Mouse (Mus musculus): ENCODE results near the gene Ifitm2.
"Not testable (repeated sequence)": the region's sequence is repeated elsewhere in the genome, so short reads cannot be mapped to it uniquely, and the experiment has no call there.

Gene Ifitm2

DNA sequence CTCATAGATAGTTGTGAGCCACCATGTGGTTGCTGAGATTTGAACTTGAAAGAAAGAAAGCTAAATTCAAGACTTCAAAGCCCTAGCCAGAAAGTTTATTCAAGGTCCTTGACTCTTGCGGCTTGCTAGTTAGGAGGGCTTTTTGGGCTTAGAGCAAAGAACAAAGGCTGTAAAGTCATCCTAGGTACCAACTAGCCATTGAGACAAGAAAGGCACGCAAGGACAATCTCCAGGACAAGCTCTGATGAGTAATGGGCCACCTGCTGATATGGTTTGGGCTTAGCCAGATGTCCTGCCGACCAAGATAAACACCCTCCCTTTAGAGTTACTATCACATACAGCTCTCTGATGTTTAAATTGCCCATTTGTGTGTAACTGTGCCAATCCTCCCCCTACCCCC is 12.9 kb upstream of the Ifitm2 start:
- not testable (repeated sequence) for ATAC-seq (ENCODE audit: low TSS enrichment)

DNA sequence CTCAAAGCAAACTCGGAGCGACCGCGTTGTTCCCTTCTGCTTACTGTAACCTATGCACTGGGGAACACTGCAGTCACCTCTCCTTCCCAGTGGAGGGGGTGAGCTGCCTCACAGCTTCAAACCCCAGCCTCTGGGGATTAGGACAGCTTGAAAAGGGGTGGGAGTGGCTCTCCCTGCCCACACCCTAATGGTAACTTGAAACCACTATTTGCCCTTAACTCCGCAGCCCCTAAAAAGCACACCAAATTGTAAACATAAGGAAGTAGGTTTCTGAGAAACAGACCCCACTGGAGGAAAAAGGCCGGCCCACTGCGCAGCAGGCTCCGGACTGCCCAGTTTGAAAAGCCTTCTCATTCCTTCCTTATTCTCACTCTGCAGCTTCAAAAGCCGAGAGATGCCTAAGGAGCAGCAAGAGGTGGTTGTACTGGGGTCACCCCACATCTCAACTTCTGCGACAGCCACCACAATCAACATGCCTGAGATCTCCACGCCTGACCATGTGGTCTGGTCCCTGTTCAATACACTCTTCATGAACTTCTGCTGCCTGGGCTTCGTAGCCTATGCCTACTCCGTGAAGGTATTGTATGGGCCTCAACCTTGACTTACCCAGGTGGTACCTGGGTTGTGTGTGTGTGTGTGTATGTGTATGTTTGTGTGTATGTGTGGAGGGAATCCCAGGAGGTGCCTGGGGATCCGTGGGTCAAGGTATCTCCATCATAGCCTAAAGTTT is 12.2 kb upstream of the Ifitm2 start:
- no peak for ATAC-seq (ENCODE audit: low TSS enrichment)

GRCm38 (mm10) chr7:140966921-140967320 is 11.1 kb upstream of the Ifitm2 start, which contains the start of gene Ifitm1:
Ifitm1 (plus strand) TSS chr7:140967221.
- no peak for ATAC-seq (ENCODE audit: low TSS enrichment)

- ATAC-seq (ENCODE audit: low TSS enrichment): no peak
These were observed 6.9 kb upstream of the Ifitm2 start for GRCm38 (mm10) chr7:140962733-140963132.

- no peak for ATAC-seq (ENCODE audit: low TSS enrichment)
These were observed 5.6 kb upstream of the Ifitm2 start for GRCm38 (mm10) chr7:140961416-140961815.

DNA sequence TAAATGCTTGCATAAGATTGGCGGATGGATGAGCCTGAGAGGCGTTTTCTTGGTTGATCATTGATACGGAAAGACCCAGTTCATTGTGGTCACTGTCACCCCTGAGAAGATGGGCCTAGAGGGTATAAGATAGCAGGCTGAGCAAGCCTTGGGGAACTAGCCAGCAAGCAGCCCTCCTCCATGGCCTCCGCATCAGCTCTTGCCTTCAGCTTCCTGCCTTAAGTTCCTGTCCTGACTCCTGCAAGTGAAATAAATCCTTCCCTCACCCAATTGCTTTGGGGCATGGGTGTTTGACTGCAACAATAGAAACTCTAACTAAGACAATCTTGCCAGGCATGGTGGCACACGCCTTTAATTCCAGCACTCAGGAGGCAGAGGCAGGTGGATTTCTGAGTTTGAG is 4.2 kb upstream of the Ifitm2 start:
- no peak for ATAC-seq (ENCODE audit: low TSS enrichment)

GRCm38 (mm10) chr7:140959181-140959901 is 3.6 kb upstream of the Ifitm2 start:
- no peak for ATAC-seq (ENCODE audit: low TSS enrichment)

GRCm38 (mm10) chr7:140956556-140956869 is 726 bp upstream of the Ifitm2 start:
- no peak for ATAC-seq (ENCODE audit: low TSS enrichment)

DNA sequence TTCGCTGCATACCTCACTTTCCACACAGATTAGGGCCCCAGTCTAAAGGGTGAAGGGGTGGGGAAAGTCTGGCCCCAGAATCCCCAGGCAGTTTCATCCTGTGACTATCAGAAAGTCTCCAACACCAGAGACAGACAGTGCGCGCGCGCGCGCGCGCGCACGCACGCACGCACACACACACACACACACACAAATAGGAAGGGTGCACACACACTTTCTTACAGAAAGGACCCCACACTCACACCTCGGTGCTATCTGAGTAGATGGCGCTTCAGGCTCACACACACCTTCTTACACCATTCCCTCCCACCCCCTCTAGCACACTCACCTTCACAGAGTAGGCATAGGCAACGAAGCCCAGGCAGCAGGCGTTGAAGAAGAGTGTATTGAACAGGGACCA is 445 bp downstream of the Ifitm2 start:
- ATAC-seq (ENCODE audit: low TSS enrichment): no peak

DNA sequence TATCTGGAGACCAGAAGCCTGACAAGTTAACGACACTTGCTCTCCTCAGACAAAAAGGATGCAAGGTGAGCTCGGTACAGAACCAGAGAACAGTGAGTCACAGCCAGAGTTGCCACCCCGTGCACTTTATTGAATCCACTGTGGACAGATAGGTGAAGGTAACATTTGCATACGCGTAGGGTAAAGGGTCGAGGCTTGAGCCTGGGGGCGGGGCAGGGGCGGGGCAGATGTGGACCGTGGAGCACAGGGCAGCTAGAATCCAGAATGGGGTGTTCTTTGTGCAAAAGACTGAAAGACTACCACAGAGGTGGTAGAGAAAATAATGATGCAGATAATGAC is 1.1 kb downstream of the Ifitm2 start:
- no peak for ATAC-seq (ENCODE audit: low TSS enrichment)

GRCm38 (mm10) chr7:140953800-140954732 is 1.7 kb downstream of the Ifitm2 start:
- ATAC-seq (ENCODE audit: low TSS enrichment): no peak

GRCm38 (mm10) chr7:140953133-140953532 is 2.7 kb downstream of the Ifitm2 start:
- ATAC-seq (ENCODE audit: low TSS enrichment): no peak

DNA sequence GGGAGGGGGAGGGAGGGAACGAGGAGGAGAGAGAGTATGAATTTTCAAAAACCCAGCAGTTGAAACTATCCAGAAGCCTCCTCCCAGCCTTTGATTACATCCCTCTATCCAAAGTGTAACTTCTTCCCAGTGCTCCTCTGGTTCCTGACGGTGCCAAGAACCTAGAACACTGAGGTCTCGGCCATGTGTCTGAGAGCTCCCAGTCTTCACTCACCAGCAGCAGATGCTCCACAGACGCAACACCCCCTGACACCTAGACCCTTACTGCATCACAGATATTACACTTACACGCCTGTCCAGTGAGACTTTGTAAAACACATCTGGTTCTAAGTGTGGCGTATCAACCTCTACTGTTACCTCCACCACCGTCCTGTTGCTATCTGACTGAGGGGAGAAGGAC is 3.3 kb downstream of the Ifitm2 start:
- ATAC-seq (ENCODE audit: low TSS enrichment): no peak

DNA sequence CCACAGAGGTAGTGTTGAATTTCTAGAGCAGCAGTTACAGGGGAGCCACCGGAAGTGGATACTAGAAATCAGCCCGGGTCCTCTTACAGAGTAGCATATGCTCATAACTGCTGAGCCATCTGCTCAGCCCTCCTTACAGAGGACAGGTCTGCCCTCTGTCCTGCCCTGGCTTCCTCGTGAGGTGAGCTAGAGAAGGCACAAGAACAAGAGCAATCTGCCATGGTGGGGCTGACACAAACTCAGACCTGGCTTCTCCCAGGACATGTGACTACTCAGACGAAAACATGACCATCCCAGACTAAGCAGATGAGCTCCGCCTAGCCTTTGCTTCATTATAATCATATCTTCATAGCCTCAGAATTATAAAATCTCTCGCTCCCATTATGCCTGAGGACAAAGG is 4.0 kb downstream of the Ifitm2 start:
- ATAC-seq (ENCODE audit: low TSS enrichment): no peak

GRCm38 (mm10) chr7:140951051-140951450 is 4.7 kb downstream of the Ifitm2 start:
- ATAC-seq (ENCODE audit: low TSS enrichment): no peak

DNA sequence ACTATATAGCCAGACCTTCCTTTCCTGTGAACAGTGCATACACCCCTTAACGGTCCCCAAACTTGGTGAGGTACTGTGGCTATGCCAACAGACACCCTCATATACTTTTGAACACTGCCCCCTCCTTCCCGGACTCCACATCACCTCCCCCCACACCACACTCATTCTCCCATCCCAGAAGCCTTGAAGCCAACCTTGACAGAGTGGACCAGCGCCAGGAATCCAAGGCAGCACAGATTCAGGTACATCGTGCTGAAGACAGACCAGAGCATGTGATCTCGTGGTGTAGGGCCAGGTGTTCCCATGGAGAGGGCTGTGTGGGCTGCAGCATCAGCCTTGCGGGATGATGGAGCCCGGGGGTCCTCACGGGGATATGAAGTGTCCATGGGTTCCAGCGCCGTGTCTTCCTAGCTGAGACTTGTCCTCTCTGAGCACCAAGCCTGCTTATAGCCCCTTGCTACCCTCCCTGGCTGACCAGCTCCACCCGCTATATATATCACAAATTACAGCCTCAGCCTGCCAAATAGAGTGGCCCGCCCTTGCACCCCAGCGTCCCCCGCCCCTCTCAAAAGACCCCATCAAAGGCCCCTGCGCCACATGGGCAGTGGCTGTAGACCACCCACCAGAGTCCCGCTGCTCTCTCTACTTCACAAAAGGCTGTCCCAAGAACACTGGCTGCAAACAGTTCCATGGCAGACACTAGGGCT is 5.8 kb downstream of the Ifitm2 start, which contains the start of gene Ifitm5:
Ifitm5 (minus strand) TSS at position 468 of the 707 bp plus-strand sequence.
- no peak for ATAC-seq (ENCODE audit: low TSS enrichment)

DNA sequence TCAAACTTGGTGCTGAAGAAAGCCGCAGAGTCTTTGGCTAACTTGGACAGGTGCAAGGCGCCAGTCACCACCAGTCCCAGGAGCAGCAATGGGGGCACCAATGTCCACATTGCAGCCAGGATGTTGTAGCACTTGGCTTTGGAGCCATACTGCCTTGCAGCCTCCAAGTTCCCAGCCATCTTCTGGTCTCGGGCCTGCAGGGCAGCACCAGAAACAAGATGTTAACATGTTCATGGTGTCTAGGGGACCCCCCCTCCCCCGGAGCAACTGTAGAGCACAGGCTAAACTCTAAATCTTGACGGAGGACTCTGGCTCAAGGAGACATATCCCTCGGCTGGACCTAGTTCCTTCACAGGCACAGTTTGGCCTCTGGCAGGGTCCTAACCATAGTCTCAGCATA is 6.5 kb downstream of the Ifitm2 start:
- no peak for ATAC-seq (ENCODE audit: low TSS enrichment)

- ATAC-seq (ENCODE audit: low TSS enrichment): no peak
These were observed 7.6 kb downstream of the Ifitm2 start for GRCm38 (mm10) chr7:140948161-140948560.

DNA sequence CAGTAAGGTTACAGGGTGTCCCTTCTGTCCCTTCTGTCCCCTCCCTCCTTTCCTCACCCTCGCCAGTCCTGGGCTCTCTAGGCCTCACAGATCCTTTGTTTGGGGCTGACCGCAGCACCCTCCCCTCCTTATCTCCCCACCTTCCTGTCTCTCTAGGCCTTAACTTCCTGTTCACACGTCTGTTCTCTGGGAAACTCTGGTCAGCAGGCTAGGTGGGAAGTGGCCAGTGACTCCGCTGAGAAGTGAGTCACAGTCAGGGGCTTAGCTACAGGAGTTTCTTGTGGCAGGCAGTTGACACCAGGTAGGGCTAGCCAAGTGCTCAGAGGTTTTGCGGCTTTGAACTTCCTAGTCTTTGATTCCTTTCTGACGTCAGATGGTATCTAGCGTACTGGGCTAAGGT is 8.8 kb downstream of the Ifitm2 start:
- no peak for ATAC-seq (ENCODE audit: low TSS enrichment)

DNA sequence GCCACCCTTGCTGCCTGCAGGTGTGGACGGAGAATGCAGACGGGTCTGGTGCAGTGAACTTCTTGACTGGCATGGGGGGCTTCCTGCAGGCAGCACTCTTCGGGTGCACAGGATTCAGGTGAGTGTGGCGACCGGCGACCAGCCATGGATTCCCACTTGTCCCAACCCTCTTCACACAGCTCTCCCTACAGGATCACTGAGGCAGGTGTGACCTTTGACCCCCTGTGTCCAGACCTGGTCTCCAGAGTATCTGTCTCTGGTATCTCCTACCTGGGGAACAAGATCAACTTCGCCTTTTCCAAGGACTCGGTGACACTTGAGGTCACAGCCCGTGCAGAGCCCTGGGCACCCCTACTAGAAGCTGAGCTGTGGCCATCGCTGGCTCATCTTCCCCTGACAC is 9.5 kb downstream of the Ifitm2 start:
- no peak for ATAC-seq (ENCODE audit: low TSS enrichment)

DNA sequence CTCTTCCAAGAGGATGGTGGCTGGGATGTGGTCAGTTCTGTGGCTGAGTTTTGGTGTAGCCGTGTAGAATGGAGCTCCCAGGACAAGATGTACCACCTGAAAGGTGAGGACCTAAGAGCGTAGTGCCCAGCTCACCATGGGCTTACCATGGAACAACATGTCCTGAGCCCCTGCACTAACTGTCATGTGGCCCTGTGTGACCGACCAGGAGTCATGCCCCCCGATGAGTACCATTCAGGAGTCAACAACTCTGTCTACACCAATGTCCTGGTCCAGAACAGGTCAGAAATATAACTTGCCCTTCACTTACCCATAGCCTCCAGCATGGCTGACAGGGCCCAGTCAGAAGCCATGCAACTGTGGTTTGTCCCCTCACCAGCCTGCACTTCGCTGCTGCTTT is 10.5 kb downstream of the Ifitm2 start:
- no peak for ATAC-seq (ENCODE audit: low TSS enrichment)

- ATAC-seq (ENCODE audit: low TSS enrichment): no peak
These were observed 11.6 kb downstream of the Ifitm2 start for GRCm38 (mm10) chr7:140944236-140944635.
